Mouse (Mus musculus) retina, adult 2 months (tissue): ENCODE data around the gene BC049352.
A peak's percentile ranks its signal among the peaks of the same experiment; 100 is the strongest.

Experiments used
- DNase-seq: peaks from one replicate; pipeline ENCODE4 v3.0.0-alpha.2; 2012; ENCODE audit warnings: low read depth, low spot score

The BC049352 gene

GRCm38 (mm10) chr9:45181770-45182169 lies at the start of gene BC049352:
Gene BC049352 (plus strand): TSS chr9:45182007.
- DNase-seq = no peak

- DNase-seq = no peak
Observed at GRCm38 (mm10) chr9:45133484-45134310, 48.1 kb upstream of the BC049352 start.

- no peak for DNase-seq
Observed at GRCm38 (mm10) chr9:45136442-45137169, 45.2 kb upstream of the BC049352 start.

DNA sequence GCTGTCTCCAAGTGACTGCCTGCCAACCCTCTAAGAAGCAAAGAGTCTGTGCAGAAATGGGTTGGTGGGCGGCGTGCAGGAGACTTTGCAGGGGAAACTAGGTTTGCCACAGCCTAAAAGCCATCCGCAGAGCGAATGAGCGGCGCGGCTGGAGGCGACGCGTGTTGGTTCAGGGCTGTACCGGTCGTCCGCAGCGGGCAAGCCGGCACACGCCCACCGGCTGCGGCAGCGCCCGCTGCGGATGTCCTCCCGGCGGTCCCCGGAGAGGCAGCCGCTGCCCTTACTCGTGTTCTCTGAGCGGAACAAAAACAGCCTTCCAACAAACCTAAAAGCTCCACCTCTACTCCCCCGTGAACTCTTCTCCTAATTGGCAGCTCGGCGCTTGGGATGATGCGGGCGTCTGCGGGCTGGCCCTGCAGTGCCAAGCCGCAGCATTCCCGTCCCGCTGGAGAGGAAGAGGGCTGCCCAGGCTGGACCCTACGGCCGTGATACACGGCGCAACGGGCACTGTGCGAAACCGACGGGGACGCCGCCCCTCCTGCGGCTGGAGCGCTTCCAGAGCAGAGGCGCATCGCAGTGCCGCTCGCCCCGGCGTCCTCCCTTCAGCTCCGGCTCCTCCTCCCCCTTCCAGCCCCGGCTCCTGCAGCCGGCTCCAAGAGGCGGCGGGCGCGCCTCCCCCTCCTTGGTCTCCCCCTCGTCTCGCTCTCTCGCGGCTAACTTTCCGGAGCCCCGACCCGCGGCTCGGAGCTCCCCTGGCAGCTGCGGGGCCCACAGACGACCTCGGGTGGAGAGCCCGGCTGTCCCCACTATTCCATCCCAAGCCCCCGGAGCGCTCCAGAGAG lies 43.4 kb upstream of the BC049352 start, which contains the start of gene Scn4b:
Scn4b (plus strand) TSS at position 205 of the 842 bp plus-strand sequence.
- no peak for DNase-seq

- DNase-seq = no peak
Observed at GRCm38 (mm10) chr9:45139082-45139481, 42.7 kb upstream of the BC049352 start.

- no peak for DNase-seq
Observed at GRCm38 (mm10) chr9:45140945-45141344, 40.9 kb upstream of the BC049352 start.

- no peak for DNase-seq
Observed at GRCm38 (mm10) chr9:45142686-45143085, 39.1 kb upstream of the BC049352 start.

DNA sequence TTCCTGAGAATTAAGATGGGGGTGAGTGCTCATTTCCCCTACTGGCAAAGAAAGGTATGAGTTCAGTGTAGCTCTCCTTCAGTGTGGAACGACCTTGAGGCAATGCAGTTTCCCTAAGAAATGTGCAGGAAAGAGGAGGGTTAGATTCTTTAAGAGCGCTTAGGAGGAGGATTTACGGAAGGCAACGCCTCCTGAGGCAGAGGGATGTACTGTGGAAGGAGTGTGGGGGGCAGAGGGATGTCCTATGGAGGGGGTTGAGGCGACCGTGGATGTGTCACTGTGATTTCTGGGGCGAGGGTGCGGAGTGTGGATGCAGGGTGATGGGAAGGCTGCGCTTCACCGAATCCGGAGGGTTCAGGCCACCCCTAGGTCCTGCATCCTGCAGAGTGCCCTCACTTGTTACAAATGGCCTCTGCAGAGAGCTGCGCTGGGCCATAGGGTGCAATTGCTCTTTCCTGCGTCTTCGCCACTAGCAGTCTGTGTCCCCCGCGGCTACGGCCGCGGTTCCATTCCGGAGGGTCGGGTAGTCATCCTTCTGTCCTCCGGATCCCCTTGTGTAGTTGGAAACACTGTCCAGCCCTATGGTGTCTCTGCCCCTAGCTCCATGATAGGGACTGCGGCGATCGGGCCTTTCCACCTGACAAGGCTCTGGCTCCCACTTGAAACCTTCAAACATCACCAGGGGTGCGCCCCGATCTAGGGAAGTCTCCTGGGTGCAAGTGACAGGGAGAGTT lies 36.1 kb upstream of the BC049352 start:
- DNase-seq = no peak

- DNase-seq = peak; percentile 18
Observed at GRCm38 (mm10) chr9:45146267-45146597, 35.6 kb upstream of the BC049352 start.

DNA sequence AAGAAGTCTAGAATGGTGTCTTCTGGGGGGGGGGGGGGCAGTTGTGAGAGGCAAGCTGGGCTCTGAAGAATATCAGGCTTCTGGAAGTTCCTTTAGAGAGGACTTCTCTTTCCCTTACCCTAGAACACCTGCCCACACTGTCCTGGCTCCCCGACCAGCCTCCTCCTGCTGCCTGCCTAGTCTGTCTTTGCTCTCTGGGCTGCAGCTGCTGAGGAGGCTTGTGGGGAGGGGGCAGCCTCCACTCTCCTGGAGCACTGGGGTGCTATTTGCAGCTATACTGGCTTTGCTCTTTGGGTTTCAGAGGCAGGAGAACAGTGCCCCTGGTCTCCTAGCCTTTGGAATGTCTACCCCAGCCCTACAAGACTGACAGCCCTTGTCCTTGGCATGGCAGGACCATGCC lies 30.9 kb upstream of the BC049352 start:
- DNase-seq = no peak

DNA sequence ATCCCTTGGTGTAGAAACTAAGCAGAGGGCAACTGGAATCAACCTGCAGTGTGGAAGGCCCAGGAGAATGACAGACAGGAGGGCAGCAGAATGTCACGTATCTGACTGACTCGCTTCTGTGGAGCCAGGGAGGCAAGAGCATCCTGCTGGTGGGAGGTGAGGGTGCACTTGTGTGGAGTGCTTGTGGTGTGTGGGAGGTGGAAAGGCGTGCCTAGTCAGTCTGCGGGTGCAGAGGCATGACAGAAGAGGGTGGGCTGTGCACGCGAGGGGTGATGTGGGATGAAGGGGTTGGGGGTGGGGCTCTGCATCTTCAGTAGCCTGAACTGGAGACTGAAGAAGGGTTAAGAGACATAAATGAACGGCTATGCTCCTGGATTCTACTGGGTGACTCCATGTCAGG lies 28.4 kb upstream of the BC049352 start:
- DNase-seq = no peak

DNA sequence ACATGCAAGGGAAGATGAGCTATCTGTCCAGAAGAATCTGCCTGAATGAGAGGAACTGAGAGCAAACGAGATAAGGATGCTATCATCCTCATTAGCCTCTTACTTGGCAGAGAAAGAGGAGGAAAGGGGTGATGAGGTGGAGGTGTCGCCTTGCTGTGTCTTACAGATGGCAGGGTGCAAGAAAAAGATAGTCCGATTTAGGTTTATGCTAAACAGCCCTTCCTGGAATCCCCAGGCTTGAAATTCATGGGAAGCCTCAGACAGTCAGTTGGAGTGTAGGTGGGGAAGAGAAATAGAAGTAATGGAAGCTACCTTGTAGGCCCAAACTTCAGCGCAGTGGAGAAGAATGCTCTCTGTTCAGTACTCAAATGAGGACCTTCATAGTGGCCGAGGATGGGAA lies 13.9 kb upstream of the BC049352 start:
- DNase-seq = no peak

- DNase-seq = no peak
Observed at GRCm38 (mm10) chr9:45170150-45170549, 11.7 kb upstream of the BC049352 start.

- no peak for DNase-seq
Observed at GRCm38 (mm10) chr9:45171073-45171610, 10.7 kb upstream of the BC049352 start.

DNA sequence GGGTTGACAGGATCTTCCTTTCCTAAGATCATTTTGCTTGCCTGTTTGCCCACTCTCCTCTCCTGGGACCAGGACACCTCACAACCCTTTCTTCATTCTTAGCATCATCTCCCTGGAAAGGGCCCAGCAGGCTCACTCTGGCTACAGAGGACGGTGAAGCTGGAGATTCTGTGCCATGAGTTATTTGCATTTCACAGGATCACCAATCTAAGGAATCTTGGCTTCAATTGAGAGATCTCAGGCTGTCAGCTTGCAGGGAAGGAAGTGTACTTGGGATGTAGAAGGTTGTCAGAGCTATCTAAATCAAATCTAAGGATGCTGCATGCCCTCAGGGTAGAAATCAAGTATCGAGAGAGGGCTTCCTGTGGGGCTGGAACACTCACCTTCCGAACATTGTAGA lies 8.3 kb upstream of the BC049352 start:
- DNase-seq = no peak

GRCm38 (mm10) chr9:45179282-45179681 lies 2.5 kb upstream of the BC049352 start:
- DNase-seq = no peak

DNA sequence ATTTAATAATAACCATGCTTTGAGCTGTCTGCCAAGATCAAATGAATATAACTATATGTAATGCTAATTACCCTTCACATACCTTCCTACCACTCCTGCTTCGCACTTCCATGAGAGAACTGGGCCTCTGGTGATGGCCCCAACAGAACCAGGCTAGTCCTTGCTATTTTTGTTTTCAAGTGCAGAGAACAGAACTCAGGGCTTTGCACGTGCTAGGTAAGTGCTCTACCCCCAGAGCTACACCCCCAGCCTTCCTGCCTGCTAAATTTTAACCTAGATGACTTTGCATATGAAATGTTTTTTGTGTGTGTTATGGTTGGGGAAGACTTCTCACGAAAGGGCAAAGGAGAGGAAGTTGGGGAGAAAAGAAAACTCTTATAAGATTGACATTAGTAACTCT lies 714 bp downstream of the BC049352 start:
- DNase-seq = no peak

- no peak for DNase-seq
Observed at GRCm38 (mm10) chr9:45183266-45183665, 1.5 kb downstream of the BC049352 start.

DNA sequence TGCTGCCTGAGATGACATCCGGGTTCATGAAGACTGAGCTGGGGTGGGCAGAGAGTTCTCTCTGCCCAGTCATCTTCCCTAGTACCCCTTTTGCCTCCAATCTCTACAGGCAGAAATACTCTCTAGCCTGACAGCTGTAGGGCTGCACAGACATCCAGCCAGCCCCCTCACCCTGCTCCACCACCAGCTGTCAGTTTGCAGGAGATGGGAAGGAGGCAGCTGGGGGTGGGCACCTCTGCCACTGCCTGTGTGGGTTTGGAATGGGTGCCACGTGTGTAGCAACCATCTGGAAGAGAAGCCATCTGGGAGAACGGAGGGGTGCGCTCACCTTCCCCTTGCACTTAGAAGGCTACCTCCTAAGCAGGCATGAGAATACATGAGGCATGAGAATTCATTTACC lies 3.4 kb downstream of the BC049352 start:
- DNase-seq = no peak

- no peak for DNase-seq
Observed at GRCm38 (mm10) chr9:45188570-45189563, 7.1 kb downstream of the BC049352 start.
